Mouse (Mus musculus): ENCODE measurements around the gene Trpm3. TPM values are rescaled to one million over a fixed set of nuclear protein-coding genes. Genes with fewer than 3 reads are reported as not detected.

Trpm3 gene
- 0.74 and 0.91 TPM in 2 replicates for polyA plus RNA-seq (2015; fragmentation: Nextera tagmentation; extraction: Ambion mirVana)

DNA sequence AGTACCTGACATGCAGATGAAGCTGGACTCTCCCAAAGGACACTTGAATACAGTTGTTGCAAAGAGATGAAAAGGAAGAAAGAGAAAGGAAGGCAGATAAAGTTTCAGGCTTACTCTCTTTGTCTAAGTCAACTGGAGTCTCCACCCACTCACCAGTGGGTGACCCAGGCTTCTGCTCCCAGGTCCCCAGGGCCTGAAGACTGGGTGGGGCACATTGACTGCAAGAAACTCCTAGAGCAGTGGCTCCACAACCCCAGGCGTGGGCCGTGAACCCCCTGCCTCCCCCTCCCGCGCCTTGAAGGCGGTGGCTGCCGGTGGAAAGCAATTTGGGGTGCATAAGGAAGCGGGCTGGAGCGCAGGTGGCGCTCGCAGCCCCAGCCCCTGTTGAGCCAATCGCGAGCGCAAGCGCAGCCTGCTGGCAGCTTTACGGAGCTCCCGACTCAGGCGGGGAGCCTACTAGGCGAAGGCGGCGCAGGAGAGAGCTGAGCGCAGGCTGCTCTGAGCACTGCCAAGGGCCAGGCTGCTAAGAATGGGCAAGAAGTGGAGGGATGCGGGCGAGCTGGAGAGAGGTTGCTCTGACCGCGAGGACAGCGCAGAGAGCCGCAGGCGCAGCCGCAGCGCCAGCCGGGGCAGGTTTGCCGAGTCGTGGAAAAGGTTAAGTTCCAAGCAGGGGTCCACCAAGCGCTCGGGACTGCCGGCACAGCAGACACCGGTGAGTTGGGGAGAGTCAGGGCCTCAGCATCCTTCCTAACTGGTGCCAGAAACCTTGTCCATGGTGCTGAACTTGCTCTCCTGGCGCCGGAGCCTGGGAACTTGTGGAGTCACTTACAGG lies at the start of gene Trpm3:
Gene Trpm3 (plus strand): TSS at position 457 of the 832 bp plus-strand sequence.
- H3K36me3 ChIP-seq (ENCODE audit: control insufficient read depth, insufficient read depth): no peaks in the 10 kb centered on the region
- 1% methylated on average over 39 of the region's 39 CpGs for WGBS
- H3K27ac ChIP-seq (ENCODE audit: low read length): no peak within 1 kb of the TSS
- H3K4me2 ChIP-seq (ENCODE audit: low read depth, low read length): peak within 1 kb of the TSS; percentile 44
- ATAC-seq (replicated peaks; ENCODE audit: extremely low read depth, insufficient read depth, low FRiP score): peak; percentile 90; the same call in 1 of the 2 replicates
- no peaks in the 10 kb centered on the region for H3K9me3 ChIP-seq (replicated peaks; ENCODE audit: control insufficient read depth, low read length)
- peak within 1 kb of the TSS; percentile 14 for H3K4me3 ChIP-seq (ENCODE audit: low read length)
- H3K4me1 ChIP-seq (ENCODE audit: control insufficient read depth, insufficient read depth, low read length): no peaks in the 10 kb centered on the region
- peaks cover 13% of the 10 kb centered on the region for H3K27me3 ChIP-seq (ENCODE audit: control insufficient read depth, insufficient read depth, low read length)
- no peak within 1 kb of the TSS for H3K9ac ChIP-seq (ENCODE audit: low read length)

DNA sequence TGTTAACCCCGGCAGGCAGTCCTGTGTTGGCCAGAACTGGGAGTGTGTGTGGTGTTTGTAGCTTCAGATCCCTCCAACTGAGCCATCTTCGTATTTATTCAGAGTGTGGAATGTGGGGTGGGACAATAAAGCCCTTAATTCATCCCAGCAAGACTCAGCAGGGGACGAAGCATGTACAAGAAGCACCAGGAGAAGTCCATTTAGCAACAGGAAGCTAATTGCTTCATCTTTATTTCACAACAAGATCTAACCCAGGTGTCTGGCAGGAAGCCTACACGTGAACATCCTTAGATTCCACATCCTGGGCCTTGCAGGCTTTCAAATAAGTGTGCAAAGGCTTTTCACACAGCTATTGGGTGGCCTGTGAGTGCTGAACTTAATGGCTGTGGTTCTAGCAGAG lies 38.3 kb upstream of the Trpm3 start:
- no peak overlapping the region for H3K27ac ChIP-seq (ENCODE audit: low read length)
- H3K27me3 ChIP-seq (ENCODE audit: control insufficient read depth, insufficient read depth, low read length): no peaks in the 10 kb centered on the region
- ATAC-seq (replicated peaks; ENCODE audit: extremely low read depth, insufficient read depth, low FRiP score): no peak
- H3K9ac ChIP-seq (ENCODE audit: low read length): no peak overlapping the region
- no peaks in the 10 kb centered on the region for H3K4me1 ChIP-seq (ENCODE audit: control insufficient read depth, insufficient read depth, low read length)
- H3K9me3 ChIP-seq (replicated peaks; ENCODE audit: control insufficient read depth, low read length): no peaks in the 10 kb centered on the region
- no peak overlapping the region for H3K4me2 ChIP-seq (ENCODE audit: low read depth, low read length)
- WGBS: 58% methylated on average over 4 of the region's 4 CpGs
- no peak overlapping the region for H3K4me3 ChIP-seq (ENCODE audit: low read length)
- H3K36me3 ChIP-seq (ENCODE audit: control insufficient read depth, insufficient read depth): no peaks in the 10 kb centered on the region

DNA sequence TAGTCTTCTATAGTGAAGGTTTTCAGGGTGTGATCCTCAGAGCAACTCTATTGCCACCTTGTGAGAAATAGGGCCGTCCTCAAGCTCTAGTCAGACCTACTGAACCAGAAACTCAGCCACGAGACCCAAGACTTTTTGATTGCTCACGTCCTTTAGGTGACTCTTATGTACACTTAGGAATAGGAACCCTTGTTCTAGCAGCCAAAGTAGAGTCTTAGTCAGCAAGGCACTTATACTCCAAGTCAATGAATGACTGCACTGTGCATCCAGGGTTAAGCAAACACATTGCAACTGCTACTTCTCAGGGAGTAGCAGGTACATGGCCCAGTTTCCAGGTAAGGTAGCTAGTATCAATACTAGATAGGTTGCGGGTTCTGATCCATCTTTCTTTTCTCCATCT lies 35.0 kb upstream of the Trpm3 start:
- H3K4me1 ChIP-seq (ENCODE audit: control insufficient read depth, insufficient read depth, low read length): no peaks in the 10 kb centered on the region
- H3K4me2 ChIP-seq (ENCODE audit: low read depth, low read length): no peak overlapping the region
- WGBS: 69% methylated on average over 4 of the region's 4 CpGs
- no peak for ATAC-seq (replicated peaks; ENCODE audit: extremely low read depth, insufficient read depth, low FRiP score)
- no peak overlapping the region for H3K27ac ChIP-seq (ENCODE audit: low read length)
- no peaks in the 10 kb centered on the region for H3K36me3 ChIP-seq (ENCODE audit: control insufficient read depth, insufficient read depth)
- no peak overlapping the region for H3K4me3 ChIP-seq (ENCODE audit: low read length)
- H3K9me3 ChIP-seq (replicated peaks; ENCODE audit: control insufficient read depth, low read length): no peaks in the 10 kb centered on the region
- H3K27me3 ChIP-seq (ENCODE audit: control insufficient read depth, insufficient read depth, low read length): no peaks in the 10 kb centered on the region
- no peak overlapping the region for H3K9ac ChIP-seq (ENCODE audit: low read length)

DNA sequence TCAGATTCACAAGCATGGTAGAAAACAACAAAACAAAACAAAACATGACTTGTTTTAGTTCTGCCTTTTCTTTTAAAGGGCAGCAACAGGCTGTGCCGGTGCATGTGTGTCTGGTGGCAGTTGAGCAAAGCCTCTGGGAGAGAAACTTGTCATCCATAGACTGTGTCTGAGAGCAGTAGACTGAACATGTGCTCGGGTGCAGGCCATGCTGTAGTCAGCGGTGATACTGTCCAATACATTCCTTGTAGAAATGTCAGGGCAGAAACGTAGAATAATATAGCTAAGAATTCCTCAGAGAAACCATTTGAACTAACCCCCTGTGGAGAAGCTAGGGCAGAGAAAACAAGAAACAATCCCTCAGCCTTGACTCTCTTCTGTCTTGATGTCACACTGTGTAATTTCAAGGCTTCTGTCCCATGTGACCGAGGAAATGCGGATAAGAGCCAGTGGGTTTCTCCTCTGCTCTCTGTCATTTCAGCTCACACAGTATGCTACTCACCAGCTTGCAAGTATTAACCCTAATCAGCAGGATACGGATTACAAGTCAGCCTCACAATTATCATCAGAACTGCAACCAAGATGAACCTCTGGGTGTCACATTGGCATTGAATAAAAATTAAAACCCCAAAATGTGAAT lies 33.9 kb upstream of the Trpm3 start:
- 63% methylated on average over 7 of the region's 7 CpGs for WGBS

DNA sequence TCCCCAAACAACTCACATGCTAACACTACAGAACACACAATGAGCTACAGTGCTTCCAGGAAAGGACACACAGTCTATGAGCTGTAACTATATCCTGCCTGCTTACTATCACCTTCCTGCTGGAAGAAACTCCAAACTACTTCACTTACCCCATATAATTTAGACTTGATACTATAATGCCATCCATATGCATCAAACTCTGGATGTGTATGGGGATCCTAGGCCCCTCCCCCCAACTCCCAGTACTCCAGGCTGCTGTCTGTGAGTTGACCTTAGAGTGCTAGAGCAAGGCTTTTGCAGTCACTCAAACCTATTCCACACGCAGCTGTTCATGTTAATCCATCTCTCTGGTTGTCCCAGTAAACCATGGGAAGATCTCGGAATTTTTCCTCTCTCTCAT lies 33.2 kb upstream of the Trpm3 start:
- Histone ChIP-seq H3K4me1 (ENCODE audit: control insufficient read depth, insufficient read depth, low read length) (no peaks in the 10 kb centered on the region), H3K27me3 (ENCODE audit: control insufficient read depth, insufficient read depth, low read length) (no peaks in the 10 kb centered on the region)
- 69% methylated on average over 2 of the region's 2 CpGs for WGBS

More for the DNA sequence above, 33.9 kb upstream of the Trpm3 start:
- Histone ChIP-seq H3K36me3 (ENCODE audit: control insufficient read depth, insufficient read depth) (no peaks in the 10 kb centered on the region), H3K4me3 (ENCODE audit: low read length) (no peak overlapping the region), H3K4me1 (ENCODE audit: control insufficient read depth, insufficient read depth, low read length) (no peaks in the 10 kb centered on the region), H3K9me3 (replicated peaks; ENCODE audit: control insufficient read depth, low read length) (no peaks in the 10 kb centered on the region), H3K9ac (ENCODE audit: low read length) (no peak overlapping the region), H3K27me3 (ENCODE audit: control insufficient read depth, insufficient read depth, low read length) (no peaks in the 10 kb centered on the region), H3K4me2 (ENCODE audit: low read depth, low read length) (no peak overlapping the region), H3K27ac (ENCODE audit: low read length) (no peak overlapping the region)
- ATAC-seq (replicated peaks; ENCODE audit: extremely low read depth, insufficient read depth, low FRiP score): no peak

DNA sequence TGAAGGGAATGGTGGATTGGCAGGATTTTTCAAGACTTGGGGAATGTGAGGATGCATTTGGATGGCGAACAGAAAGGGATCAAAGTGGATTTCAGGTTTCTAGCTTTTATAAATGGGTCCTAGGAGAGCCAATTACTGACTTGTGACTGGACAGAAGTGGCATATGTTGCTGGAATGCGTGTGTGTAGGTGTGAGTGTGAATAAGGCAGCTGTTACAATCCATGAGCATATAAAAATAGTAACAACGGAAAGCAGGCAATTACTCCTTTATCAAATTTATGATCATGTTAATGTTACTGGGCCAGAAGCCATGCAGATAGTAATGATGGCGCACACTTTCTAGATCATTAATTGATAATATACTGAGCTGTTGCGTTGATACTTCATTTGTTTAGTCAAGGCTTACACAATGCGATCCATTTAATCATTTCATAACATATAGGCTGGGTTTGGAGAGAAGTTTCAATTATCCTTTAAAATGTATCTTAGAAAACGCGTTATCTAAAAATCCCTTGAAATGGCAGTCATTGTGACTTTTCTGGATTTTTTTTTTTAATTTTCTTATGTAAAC lies 29.9 kb upstream of the Trpm3 start:
- Histone ChIP-seq H3K4me2 (ENCODE audit: low read depth, low read length) (no peak overlapping the region), H3K27ac (ENCODE audit: low read length) (no peak overlapping the region), H3K27me3 (ENCODE audit: control insufficient read depth, insufficient read depth, low read length) (no peaks in the 10 kb centered on the region), H3K9me3 (replicated peaks; ENCODE audit: control insufficient read depth, low read length) (no peaks in the 10 kb centered on the region), H3K9ac (ENCODE audit: low read length) (no peak overlapping the region), H3K36me3 (ENCODE audit: control insufficient read depth, insufficient read depth) (no peaks in the 10 kb centered on the region), H3K4me1 (ENCODE audit: control insufficient read depth, insufficient read depth, low read length) (no peaks in the 10 kb centered on the region), H3K4me3 (ENCODE audit: low read length) (no peak overlapping the region)
- no peak for ATAC-seq (replicated peaks; ENCODE audit: extremely low read depth, insufficient read depth, low FRiP score)
- 77% methylated on average over 8 of the region's 8 CpGs for WGBS

More for the DNA sequence above, 33.2 kb upstream of the Trpm3 start:
- Histone ChIP-seq H3K36me3 (ENCODE audit: control insufficient read depth, insufficient read depth) (no peaks in the 10 kb centered on the region), H3K9me3 (replicated peaks; ENCODE audit: control insufficient read depth, low read length) (no peaks in the 10 kb centered on the region), H3K27ac (ENCODE audit: low read length) (no peak overlapping the region), H3K9ac (ENCODE audit: low read length) (no peak overlapping the region), H3K4me3 (ENCODE audit: low read length) (no peak overlapping the region), H3K4me2 (ENCODE audit: low read depth, low read length) (no peak overlapping the region)
- ATAC-seq (replicated peaks; ENCODE audit: extremely low read depth, insufficient read depth, low FRiP score): no peak

DNA sequence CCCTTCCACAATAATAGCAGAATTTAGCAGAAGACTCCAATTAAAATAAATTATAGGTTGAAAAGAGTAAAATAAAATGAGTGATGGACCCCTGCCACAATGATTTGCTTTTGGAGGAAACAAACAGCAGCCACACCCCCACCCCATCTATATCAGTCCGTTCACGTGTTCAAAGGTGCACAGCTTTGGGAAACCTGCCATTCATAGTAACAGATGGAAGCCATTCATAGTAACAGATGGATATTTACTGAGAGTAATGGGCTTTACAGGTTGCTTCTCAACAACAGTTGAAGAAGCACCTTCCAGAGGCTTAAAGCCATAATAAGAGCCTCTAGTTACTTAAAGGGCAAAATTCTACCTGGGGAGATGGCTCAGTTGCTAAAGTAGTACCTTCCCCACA lies 17.9 kb upstream of the Trpm3 start:
- no peak overlapping the region for H3K9ac ChIP-seq (ENCODE audit: low read length)
- 78% methylated on average over 2 of the region's 2 CpGs for WGBS
- ATAC-seq (replicated peaks; ENCODE audit: extremely low read depth, insufficient read depth, low FRiP score): no peak

DNA sequence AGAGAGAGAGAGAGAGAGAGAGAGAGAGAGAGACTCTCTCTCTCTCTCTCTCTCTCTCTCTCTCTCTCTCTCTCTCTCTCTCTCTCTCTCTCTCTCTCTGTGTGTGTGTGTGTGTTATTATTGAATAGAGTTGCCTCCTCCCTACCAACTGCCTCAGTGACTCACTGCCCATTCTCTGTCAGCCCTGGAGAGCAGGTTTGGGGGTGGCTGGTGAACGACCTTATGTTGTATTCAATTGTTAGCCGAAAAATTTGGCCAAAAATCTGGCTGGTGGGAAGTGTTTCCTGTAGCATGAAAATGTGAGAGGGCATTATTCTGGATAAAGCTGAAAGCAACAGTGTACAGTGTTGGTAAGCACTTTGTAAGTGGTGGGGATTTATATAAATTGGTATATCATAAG lies 17.2 kb upstream of the Trpm3 start:
- H3K4me2 ChIP-seq (ENCODE audit: low read depth, low read length): no peak overlapping the region

More for the DNA sequence above, 17.9 kb upstream of the Trpm3 start:
- Histone ChIP-seq H3K36me3 (ENCODE audit: control insufficient read depth, insufficient read depth) (no peaks in the 10 kb centered on the region), H3K4me1 (ENCODE audit: control insufficient read depth, insufficient read depth, low read length) (no peaks in the 10 kb centered on the region), H3K4me3 (ENCODE audit: low read length) (no peak overlapping the region), H3K9me3 (replicated peaks; ENCODE audit: control insufficient read depth, low read length) (no peaks in the 10 kb centered on the region), H3K4me2 (ENCODE audit: low read depth, low read length) (no peak overlapping the region), H3K27ac (ENCODE audit: low read length) (no peak overlapping the region), H3K27me3 (ENCODE audit: control insufficient read depth, insufficient read depth, low read length) (no peaks in the 10 kb centered on the region)

DNA sequence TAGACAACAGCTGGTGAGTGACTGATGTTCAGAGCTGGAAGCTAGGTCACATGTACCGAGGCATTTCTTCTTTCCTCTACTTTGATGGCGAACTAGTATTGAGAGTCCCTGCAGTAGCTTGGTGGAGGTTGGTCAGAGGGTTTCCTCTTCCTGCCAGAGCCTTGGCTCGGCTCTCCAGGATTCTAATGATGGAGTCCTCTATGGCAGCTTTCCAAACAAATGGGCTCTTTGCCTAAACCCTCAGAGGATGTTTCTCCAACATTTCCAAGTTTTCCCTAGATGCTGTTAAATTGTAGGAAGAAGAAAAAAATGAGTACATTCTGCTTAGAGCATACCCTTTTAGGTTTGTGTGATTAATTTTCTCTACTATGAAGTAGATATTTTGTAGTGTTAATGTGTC lies 6.2 kb upstream of the Trpm3 start:
- H3K9me3 ChIP-seq (replicated peaks; ENCODE audit: control insufficient read depth, low read length): no peaks in the 10 kb centered on the region
- H3K4me2 ChIP-seq (ENCODE audit: low read depth, low read length): no peak overlapping the region
- no peak overlapping the region for H3K4me3 ChIP-seq (ENCODE audit: low read length)
- H3K27ac ChIP-seq (ENCODE audit: low read length): no peak overlapping the region
- no peak overlapping the region for H3K9ac ChIP-seq (ENCODE audit: low read length)
- no peak for ATAC-seq (replicated peaks; ENCODE audit: extremely low read depth, insufficient read depth, low FRiP score)
- H3K36me3 ChIP-seq (ENCODE audit: control insufficient read depth, insufficient read depth): no peaks in the 10 kb centered on the region
- no peaks in the 10 kb centered on the region for H3K27me3 ChIP-seq (ENCODE audit: control insufficient read depth, insufficient read depth, low read length)
- 55% methylated on average over 3 of the region's 3 CpGs for WGBS
- no peaks in the 10 kb centered on the region for H3K4me1 ChIP-seq (ENCODE audit: control insufficient read depth, insufficient read depth, low read length)

More for the DNA sequence above, 17.2 kb upstream of the Trpm3 start:
- H3K4me1 ChIP-seq (ENCODE audit: control insufficient read depth, insufficient read depth, low read length): no peaks in the 10 kb centered on the region
- no peak overlapping the region for H3K9ac ChIP-seq (ENCODE audit: low read length)
- WGBS: 80% methylated on average over 2 of the region's 2 CpGs
- no peak overlapping the region for H3K4me3 ChIP-seq (ENCODE audit: low read length)
- H3K27me3 ChIP-seq (ENCODE audit: control insufficient read depth, insufficient read depth, low read length): no peaks in the 10 kb centered on the region
- H3K27ac ChIP-seq (ENCODE audit: low read length): no peak overlapping the region
- no peaks in the 10 kb centered on the region for H3K36me3 ChIP-seq (ENCODE audit: control insufficient read depth, insufficient read depth)
- no peaks in the 10 kb centered on the region for H3K9me3 ChIP-seq (replicated peaks; ENCODE audit: control insufficient read depth, low read length)
- no peak for ATAC-seq (replicated peaks; ENCODE audit: extremely low read depth, insufficient read depth, low FRiP score)
